ENCODE assay signal across 37 mouse cellular contexts in genomic region chr4:63346659-63347058, GRCm38 (mm10). TPM values are rescaled to one million over a fixed set of nuclear protein-coding genes. Genes with fewer than 3 reads are reported as not detected.
"Had no signal": no experiment of that assay in that cellular context is flagged by ENCODE, and none has a peak within 500 bp of the region (broad histone marks: within the 10 kb centered on the region; RNA-seq: fewer than 3 reads in every experiment).

No protein-coding gene starts in this region.

- H3K36me3 ChIP-seq: heart, embryonic 10.5 days; heart, embryonic 12.5 days; hindbrain, embryonic 10.5 days; hindbrain, embryonic 12.5 days; intestine, embryonic 15.5 days; limb, embryonic 10.5 days; limb, embryonic 12.5 days had no signal

- H3K4me1 ChIP-seq: heart, embryonic 10.5 days; heart, embryonic 12.5 days; hindbrain, embryonic 10.5 days; hindbrain, embryonic 12.5 days; intestine, embryonic 15.5 days; limb, embryonic 10.5 days; limb, embryonic 12.5 days had no signal

- H3K27me3 ChIP-seq: hindbrain, embryonic 12.5 days; intestine, embryonic 15.5 days; limb, embryonic 12.5 days had no signal

- H3K27ac ChIP-seq: heart, adult 2 months; heart, embryonic 10.5 days; hindbrain, embryonic 10.5 days; hindbrain, embryonic 12.5 days; hindbrain, embryonic 14.5 days; intestine, embryonic 15.5 days; layer of hippocampus, adult 2 months; left cerebral cortex, adult 2 months; limb, embryonic 10.5 days; limb, embryonic 12.5 days; liver, embryonic 14.5 days had no signal

- DNase-seq: gastrocnemius, postnatal 25 days; heart, adult 2 months; heart, postnatal 10 days; heart, postnatal 4 days; kidney, adult 18-20 months; kidney, adult 8-10 months; kidney, postnatal 10 days; kidney, postnatal 4 days had no signal

- H3K9ac ChIP-seq: heart, embryonic 12.5 days; hindbrain, embryonic 12.5 days; hindbrain, embryonic 14.5 days; intestine, embryonic 15.5 days; limb, embryonic 12.5 days; liver, embryonic 14.5 days had no signal

- H3K4me3 ChIP-seq: heart, adult 2 months; heart, embryonic 10.5 days; heart, embryonic 12.5 days; hindbrain, embryonic 10.5 days; hindbrain, embryonic 12.5 days; intestine, embryonic 15.5 days; layer of hippocampus, adult 2 months; left cerebral cortex, adult 2 months; limb, embryonic 10.5 days; limb, embryonic 12.5 days had no signal

RNA-seq across cellular contexts. Expression of gene Orm1, which starts 2.3 kb away (rescaled TPM):
- total RNA-seq: heart, postnatal 4 days; layer of hippocampus, adult 2 months; layer of hippocampus, postnatal 10 days; layer of hippocampus, postnatal 25 days; left cerebral cortex, adult 2 months; left cerebral cortex, postnatal 14 days; left cerebral cortex, postnatal 36 days had no signal
- polyA plus RNA-seq: heart, embryonic 10.5 days; heart, embryonic 12.5 days; heart, embryonic 14.5 days; heart, embryonic 16.5 days; hindbrain, embryonic 10.5 days; hindbrain, embryonic 12.5 days; hindbrain, embryonic 14.5 days; hindbrain, embryonic 16.5 days; inflammation-experienced regulatory T-cells, adult 6 months; intestine, embryonic 15.5 days; intestine, postnatal 0 days; kidney, embryonic 14.5 days; kidney, embryonic 16.5 days; limb, embryonic 10.5 days; limb, embryonic 12.5 days; liver, embryonic 11.5 days; liver, embryonic 14.5 days had no signal

RNA-seq across cellular contexts. Expression of gene Orm3, which starts 9.3 kb away (rescaled TPM):
- total RNA-seq: gastrocnemius, adult 8-10 months; gastrocnemius, postnatal 4 days; granulocyte monocyte progenitor cell, adult 5-6 weeks; heart, postnatal 4 days; layer of hippocampus, adult 2 months; layer of hippocampus, postnatal 10 days; layer of hippocampus, postnatal 25 days; left cerebral cortex, adult 2 months; left cerebral cortex, postnatal 14 days; left cerebral cortex, postnatal 36 days had no signal
- polyA plus RNA-seq: frontal cortex, adult 2 months; heart, adult 2 months; heart, embryonic 10.5 days; heart, embryonic 12.5 days; heart, embryonic 14.5 days; heart, embryonic 16.5 days; hindbrain, embryonic 10.5 days; hindbrain, embryonic 12.5 days; hindbrain, embryonic 14.5 days; hindbrain, embryonic 16.5 days; intestine, embryonic 15.5 days; intestine, postnatal 0 days; kidney, embryonic 14.5 days; kidney, embryonic 16.5 days; limb, embryonic 10.5 days; limb, embryonic 12.5 days; limb, embryonic 14.5 days; liver, embryonic 11.5 days; liver, embryonic 14.5 days; liver, embryonic 16.5 days had no signal

RNA-seq across cellular contexts. Expression of gene Orm2, which starts 15.6 kb away (rescaled TPM):
- total RNA-seq: gastrocnemius, postnatal 4 days; granulocyte monocyte progenitor cell, adult 5-6 weeks; heart, adult 2 months; heart, postnatal 10 days; heart, postnatal 4 days; layer of hippocampus, adult 2 months; layer of hippocampus, postnatal 10 days; layer of hippocampus, postnatal 25 days; left cerebral cortex, adult 2 months; left cerebral cortex, postnatal 14 days; left cerebral cortex, postnatal 36 days had no signal
- polyA plus RNA-seq: frontal cortex, adult 2 months; heart, adult 2 months; heart, embryonic 10.5 days; heart, embryonic 12.5 days; heart, embryonic 14.5 days; heart, embryonic 16.5 days; hindbrain, embryonic 10.5 days; hindbrain, embryonic 12.5 days; hindbrain, embryonic 14.5 days; hindbrain, embryonic 16.5 days; intestine, embryonic 15.5 days; intestine, postnatal 0 days; kidney, embryonic 14.5 days; kidney, embryonic 16.5 days; limb, embryonic 10.5 days; limb, embryonic 12.5 days; limb, embryonic 14.5 days; liver, embryonic 11.5 days; liver, embryonic 14.5 days; liver, embryonic 16.5 days had no signal
